Mouse (Mus musculus) cerebellum, adult 11 months (tissue): ENCODE measurements at regions not wholly inside any gene's neighbourhood (a gene's known extent, or its start where the extent isn't known, plus 50 kb on each side); places are given as distances from the start of the nearest gene placed in this dataset.

Experiments
- DNase-seq: peaks from one replicate; pipeline ENCODE4 v3.0.0; 2022

DNA sequence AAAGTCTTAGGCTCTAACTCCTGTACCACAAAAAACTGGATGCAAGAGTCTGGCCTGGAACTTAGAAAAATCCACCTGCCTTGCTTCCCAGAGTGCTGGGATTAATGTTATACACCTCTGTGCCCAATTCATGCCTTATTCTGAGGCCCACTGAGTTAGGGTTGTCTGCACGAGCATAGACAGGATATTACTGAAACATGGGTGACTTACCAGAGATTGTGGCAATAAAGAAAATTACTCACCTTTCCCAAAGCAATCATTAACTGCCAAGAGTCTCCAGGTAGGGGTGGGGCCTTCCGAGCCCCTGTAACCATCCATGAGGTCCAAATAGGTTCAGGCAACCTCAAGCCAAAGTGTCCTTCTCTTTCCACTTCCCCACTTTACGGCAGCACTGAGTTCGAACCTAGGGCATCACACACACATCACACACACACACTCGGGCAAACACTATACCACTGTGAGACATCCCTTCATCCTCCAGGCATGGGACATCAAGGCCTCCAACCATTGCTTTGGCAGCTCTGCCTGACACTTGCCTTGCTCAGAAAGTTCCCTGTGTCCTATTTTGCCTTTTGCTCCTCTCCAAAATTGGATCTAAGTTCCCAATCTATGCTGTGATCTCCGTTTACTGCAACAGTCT is 53.7 kb upstream of the Peli1 start:
- DNase-seq, result no peak

- no peak for DNase-seq
Observed at GRCm38 (mm10) chr11:21041201-21041600, 49.9 kb upstream of the Peli1 start.
